Mouse (Mus musculus) liver, embryonic 13.5 days (tissue): ENCODE results near the gene Dennd4b. TPM values are rescaled to one million over a fixed set of nuclear protein-coding genes. Genes with fewer than 3 reads are reported as not detected.

ENCODE experiments used
- ATAC-seq: fragments of 200-750 bp; cut with Nextera tagmentation; 2 replicates; pipeline ENCODE4 v1.8.0; 2017; ENCODE audit warnings: low read depth, mild to moderate bottlenecking, moderate number of reproducible peaks, moderate library complexity
- DNase-seq: peaks from one replicate; pipeline ENCODE4 v3.0.0; 2022
- H3K27ac ChIP-seq: fragments of 300-500 bp; sonication (generic); 2 replicates; pipeline ENCODE4 v1.5.1; 2015; ENCODE audit warnings: moderate library complexity, mild to moderate bottlenecking, inconsistent platforms
- H3K27me3 ChIP-seq: fragments of 300-500 bp; sonication (generic); 2 replicates; pipeline ENCODE4 v1.6.1; 2015; ENCODE audit warnings: mild to moderate bottlenecking, inconsistent platforms
- H3K36me3 ChIP-seq: fragments of 300-500 bp; sonication (generic); 2 replicates; pipeline ENCODE4 v1.6.1; 2015; ENCODE audit warnings: mild to moderate bottlenecking, inconsistent platforms
- H3K4me1 ChIP-seq: fragments of 300-500 bp; sonication (generic); replicated peaks from 2 replicates; pipeline ENCODE4 v1.6.1; 2015; ENCODE audit warnings: inconsistent platforms
- H3K4me2 ChIP-seq: fragments of 300-500 bp; sonication (generic); 2 replicates; pipeline ENCODE4 v1.6.1; 2015; ENCODE audit warnings: inconsistent platforms, mild to moderate bottlenecking, moderate library complexity
- H3K4me3 ChIP-seq: fragments of 300-500 bp; sonication (generic); replicated peaks from 2 replicates; pipeline ENCODE4 v1.5.1; 2015; ENCODE audit warnings: mild to moderate bottlenecking, inconsistent platforms
- H3K9ac ChIP-seq: fragments of 300-500 bp; sonication (generic); 2 replicates; pipeline ENCODE4 v1.6.1; 2015; ENCODE audit warnings: mild to moderate bottlenecking, inconsistent platforms
- H3K9me3 ChIP-seq: fragments of 300-500 bp; sonication (generic); replicated peaks from 2 replicates; pipeline ENCODE4 v1.6.1; 2016; ENCODE audit warnings: inconsistent platforms
- WGBS: fragments of 180-500 bp; shearing (Covaris S2); methylation state at CpG from one replicate; pipeline ENCODE4 v1.1.7; 2015; ENCODE audit not compliant: insufficient replicate concordance; 5-methylcytosine and 5-hydroxymethylcytosine counted together
- polyA plus RNA-seq: library from polyadenylated mRNA; unstranded; fragments of >200 nt; fragmentation: Nextera tagmentation; extraction: Ambion mirVana; gene quantifications from 2 replicates; pipeline ENCODE4 v1.2.1, GENCODE M21; 2015

The Dennd4b gene
- polyA plus RNA-seq, 1 experiment from 2014 or later = 1.6 TPM

GRCm38 (mm10) chr3:90266901-90267775 is 2.2 kb downstream of the Dennd4b start:
- DNase-seq (no peak), ATAC-seq (no peak)
- WGBS = 81% methylated on average over 20 of the region's 20 CpGs
- peaks cover 47% of the 10 kb centered on the region for H3K4me1 ChIP-seq
- no peaks in the 10 kb centered on the region for H3K9me3 ChIP-seq
- peaks cover 34% of the 10 kb centered on the region for H3K36me3 ChIP-seq
- peak overlapping the region; percentile 82 for H3K4me3 ChIP-seq
- H3K27me3 ChIP-seq = no peaks in the 10 kb centered on the region
- peak overlapping the region; percentile 91 for H3K9ac ChIP-seq
- H3K27ac ChIP-seq = peak overlapping the region; percentile 93
- H3K4me2 ChIP-seq = peak overlapping the region; percentile 95

GRCm38 (mm10) chr3:90268190-90268589 is 3.2 kb downstream of the Dennd4b start:
- peaks cover 47% of the 10 kb centered on the region for H3K4me1 ChIP-seq
- H3K4me2 ChIP-seq = 0 out of 2 replicates have a peak overlapping the region, but pooled peaks have one; percentile 8
- ATAC-seq (no peak), DNase-seq (no peak)
- peaks cover 32% of the 10 kb centered on the region for H3K36me3 ChIP-seq
- 90% methylated on average over 11 of the region's 11 CpGs for WGBS
- H3K4me3 ChIP-seq = no peak overlapping the region
- H3K27me3 ChIP-seq = no peaks in the 10 kb centered on the region
- no peak overlapping the region for H3K27ac ChIP-seq
- no peaks in the 10 kb centered on the region for H3K9me3 ChIP-seq
- H3K9ac ChIP-seq = no peak overlapping the region

- DNase-seq (no peak), ATAC-seq (no peak)
- Histone ChIP-seq H3K27me3 (no peaks in the 10 kb centered on the region), H3K4me2 (no peak overlapping the region), H3K36me3 (peaks cover 27% of the 10 kb centered on the region), H3K4me1 (peaks cover 44% of the 10 kb centered on the region), H3K9ac (no peak overlapping the region), H3K4me3 (no peak overlapping the region), H3K9me3 (no peaks in the 10 kb centered on the region), H3K27ac (no peak overlapping the region)
- 83% methylated on average over 16 of the region's 16 CpGs for WGBS
These were observed 4.0 kb downstream of the Dennd4b start for GRCm38 (mm10) chr3:90268971-90269370.

DNA sequence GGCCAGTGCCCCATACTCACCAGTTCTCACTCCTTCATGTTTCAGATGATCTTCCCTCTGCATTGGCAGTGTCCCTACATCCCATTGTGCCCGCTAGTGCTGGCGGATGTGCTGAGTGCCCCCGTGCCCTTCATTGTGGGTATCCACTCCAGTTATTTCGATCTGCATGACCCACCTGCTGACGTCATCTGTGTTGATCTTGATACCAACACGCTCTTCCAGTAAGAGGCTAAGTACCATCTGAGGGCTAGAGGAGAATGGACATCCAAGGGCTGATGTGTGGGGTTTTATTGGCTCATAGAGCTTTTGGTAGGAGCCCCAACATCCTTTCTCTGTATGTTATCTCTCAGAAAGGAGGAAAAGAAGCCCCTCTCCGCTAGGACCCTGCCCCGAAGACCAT is 5.8 kb downstream of the Dennd4b start:
- no peak overlapping the region for H3K4me3 ChIP-seq
- no peak overlapping the region for H3K27ac ChIP-seq
- peaks cover 35% of the 10 kb centered on the region for H3K4me1 ChIP-seq
- H3K9ac ChIP-seq = no peak overlapping the region
- WGBS = 79% methylated on average over 8 of the region's 8 CpGs
- H3K36me3 ChIP-seq = peaks cover 33% of the 10 kb centered on the region
- H3K9me3 ChIP-seq = no peaks in the 10 kb centered on the region
- no peak overlapping the region for H3K4me2 ChIP-seq
- H3K27me3 ChIP-seq = no peaks in the 10 kb centered on the region
- ATAC-seq (no peak), DNase-seq (no peak)

- no peak overlapping the region for H3K4me3 ChIP-seq
- ATAC-seq (no peak), DNase-seq (no peak)
- peaks cover 26% of the 10 kb centered on the region for H3K4me1 ChIP-seq
- 84% methylated on average over 9 of the region's 9 CpGs for WGBS
- no peak overlapping the region for H3K9ac ChIP-seq
- no peaks in the 10 kb centered on the region for H3K9me3 ChIP-seq
- no peak overlapping the region for H3K27ac ChIP-seq
- H3K4me2 ChIP-seq = no peak overlapping the region
- H3K27me3 ChIP-seq = no peaks in the 10 kb centered on the region
- H3K36me3 ChIP-seq = peaks cover 44% of the 10 kb centered on the region
These were observed 7.2 kb downstream of the Dennd4b start for GRCm38 (mm10) chr3:90272170-90272569.

- H3K36me3 ChIP-seq = peaks cover 50% of the 10 kb centered on the region
- ATAC-seq = no peak
- no peak overlapping the region for H3K9ac ChIP-seq
- H3K9me3 ChIP-seq = no peaks in the 10 kb centered on the region
- H3K4me2 ChIP-seq = no peak overlapping the region
- no peaks in the 10 kb centered on the region for H3K27me3 ChIP-seq
- H3K27ac ChIP-seq = no peak overlapping the region
- H3K4me1 ChIP-seq = peaks cover 9% of the 10 kb centered on the region
- H3K4me3 ChIP-seq = no peak overlapping the region
- DNase-seq = no peak
- 87% methylated on average over 22 of the region's 22 CpGs for WGBS
These were observed 8.9 kb downstream of the Dennd4b start for GRCm38 (mm10) chr3:90273855-90274254.

- Histone ChIP-seq H3K27ac (no peak overlapping the region), H3K36me3 (peaks cover 59% of the 10 kb centered on the region), H3K9ac (no peak overlapping the region), H3K4me1 (0 out of 2 replicates have a peak, but pooled peaks cover 4% of the 10 kb centered on the region), H3K27me3 (no peaks in the 10 kb centered on the region), H3K9me3 (no peaks in the 10 kb centered on the region), H3K4me2 (no peak overlapping the region), H3K4me3 (no peak overlapping the region)
- DNase-seq (no peak), ATAC-seq (no peak)
- 82% methylated on average over 11 of the region's 11 CpGs for WGBS
These were observed 10.3 kb downstream of the Dennd4b start for GRCm38 (mm10) chr3:90275286-90275685.

GRCm38 (mm10) chr3:90276858-90277257 is 11.9 kb downstream of the Dennd4b start:
- Histone ChIP-seq H3K36me3 (peaks cover 59% of the 10 kb centered on the region), H3K9me3 (no peaks in the 10 kb centered on the region), H3K4me1 (0 out of 2 replicates have a peak, but pooled peaks cover 4% of the 10 kb centered on the region), H3K27ac (no peak overlapping the region), H3K4me3 (no peak overlapping the region), H3K4me2 (no peak overlapping the region), H3K9ac (no peak overlapping the region), H3K27me3 (no peaks in the 10 kb centered on the region)
- ATAC-seq = no peak
- 80% methylated on average over 16 of the region's 16 CpGs for WGBS
- DNase-seq = no peak

- H3K4me2 ChIP-seq = no peak overlapping the region
- no peak for DNase-seq
- 85% methylated on average over 9 of the region's 9 CpGs for WGBS
- no peaks in the 10 kb centered on the region for H3K27me3 ChIP-seq
- H3K4me3 ChIP-seq = no peak overlapping the region
- no peak overlapping the region for H3K27ac ChIP-seq
- no peak overlapping the region for H3K9ac ChIP-seq
- 0 out of 2 replicates have a peak, but pooled peaks have one; percentile 19 for ATAC-seq
- H3K36me3 ChIP-seq = peaks cover 52% of the 10 kb centered on the region
- H3K4me1 ChIP-seq = 0 out of 2 replicates have a peak, but pooled peaks cover 4% of the 10 kb centered on the region
- H3K9me3 ChIP-seq = no peaks in the 10 kb centered on the region
These were observed 12.8 kb downstream of the Dennd4b start for GRCm38 (mm10) chr3:90277793-90278192.

- H3K9ac ChIP-seq = no peak overlapping the region
- peaks cover 50% of the 10 kb centered on the region for H3K36me3 ChIP-seq
These were observed 13.2 kb downstream of the Dennd4b start for GRCm38 (mm10) chr3:90278211-90278610.

GRCm38 (mm10) chr3:90279216-90279615 is 14.2 kb downstream of the Dennd4b start:
- Histone ChIP-seq H3K27me3 (no peaks in the 10 kb centered on the region), H3K4me1 (0 out of 2 replicates have a peak, but pooled peaks cover 4% of the 10 kb centered on the region), H3K27ac (no peak overlapping the region), H3K4me3 (no peak overlapping the region), H3K9me3 (no peaks in the 10 kb centered on the region), H3K36me3 (peaks cover 46% of the 10 kb centered on the region), H3K9ac (no peak overlapping the region), H3K4me2 (no peak overlapping the region)
- WGBS = 86% methylated on average over 9 of the region's 9 CpGs
- no peak for ATAC-seq
- DNase-seq = no peak

More at GRCm38 (mm10) chr3:90278211-90278610, 13.2 kb downstream of the Dennd4b start:
- Histone ChIP-seq H3K27ac (no peak overlapping the region), H3K9me3 (no peaks in the 10 kb centered on the region), H3K4me2 (no peak overlapping the region), H3K4me1 (0 out of 2 replicates have a peak, but pooled peaks cover 4% of the 10 kb centered on the region), H3K4me3 (no peak overlapping the region), H3K27me3 (no peaks in the 10 kb centered on the region)
- WGBS = 82% methylated on average over 10 of the region's 10 CpGs
- DNase-seq (no peak), ATAC-seq (no peak; the same call in 1 of the 2 replicates)
